Mouse (Mus musculus) olfactory bulb, adult 2 months (tissue): ENCODE measurements around the gene Tagln2.

Source experiments
- CTCF ChIP-seq: fragments of 200-500 bp; IDR thresholded peaks from 2 replicates; pipeline ENCODE4 v1.5.1; 2012; ENCODE audit warnings: low read depth, mild to moderate bottlenecking, low read length, moderate library complexity; ENCODE audit not compliant: insufficient read depth
- POLR2A ChIP-seq: fragments of 200-500 bp; IDR thresholded peaks from 2 replicates; pipeline ENCODE4 v1.6.1; 2012; ENCODE audit warnings: mild to moderate bottlenecking, low read depth, low read length, moderate library complexity; ENCODE audit not compliant: insufficient read depth

DNA sequence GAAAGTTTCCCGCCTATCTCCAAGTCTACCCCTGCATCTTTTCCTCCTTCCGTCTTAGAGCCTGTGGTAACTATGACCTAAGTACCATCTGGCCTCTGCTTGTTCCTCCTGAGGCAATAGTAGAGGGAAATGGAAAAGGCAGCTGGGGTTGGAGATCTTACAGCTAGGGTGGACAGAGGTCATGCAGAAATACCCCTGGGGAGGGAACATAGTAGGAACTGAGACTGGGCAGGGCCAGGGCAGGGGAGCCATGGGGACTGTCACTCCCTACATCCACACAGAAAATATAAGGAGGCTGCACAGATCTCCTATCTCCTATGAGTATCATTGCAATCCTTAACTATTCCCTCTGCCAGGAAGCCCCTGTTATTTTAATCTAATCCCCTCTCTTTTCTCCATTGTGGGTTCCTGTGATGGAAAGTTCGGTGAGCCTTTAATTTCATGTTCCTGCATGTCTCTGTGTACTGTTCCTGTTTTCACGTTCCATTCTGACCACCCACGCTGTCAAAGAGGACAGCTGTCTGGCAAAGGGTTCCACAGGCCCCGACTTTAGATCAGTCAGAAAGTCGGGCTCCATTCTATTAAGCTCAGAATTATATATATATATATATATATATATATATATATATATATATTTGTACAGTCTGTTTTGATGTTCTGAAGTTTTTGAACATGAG is 43.7 kb upstream of the Tagln2 start:
- TF ChIP-seq CTCF, result no peak
- no peak for TF ChIP-seq POLR2A
